Mouse (Mus musculus) megakaryocyte, adult 5-6 weeks (primary cell): ENCODE results near the gene Cecr2. TPM values are rescaled to one million over a fixed set of nuclear protein-coding genes. Genes with fewer than 3 reads are reported as not detected.

Experiments
- ATAC-seq: 2 replicates; pipeline ENCODE4 v1.8.0; 2016; ENCODE audit warnings: mild to moderate bottlenecking, inconsistent platforms; ENCODE audit not compliant: poor library complexity, severe bottlenecking
- total RNA-seq, 2 experiments: library from RNA; stranded (forward) in 1 of 2; stranded (reverse) in 1 of 2; fragments of 153-499, 151-499 nt in 1 of 2; fragments of 221-1000, 200-1000 nt in 1 of 2; gene quantifications; 2 replicates each; pipeline versions ENCODE4 v1.2.3 to v1.2.4; 2015 to 2017

Cecr2 gene
- total RNA-seq, 2 experiments from 2014 or later, result 0.25 to 1.7 TPM

GRCm38 (mm10) chr6:120761151-120761550, 95.0 kb downstream of the Cecr2 start:
- no peak for ATAC-seq

GRCm38 (mm10) chr6:120769972-120770371, 103.8 kb downstream of the Cecr2 start:
- no peak for ATAC-seq

GRCm38 (mm10) chr6:120771366-120771765, 105.2 kb downstream of the Cecr2 start:
- no peak for ATAC-seq

GRCm38 (mm10) chr6:120772025-120772424, 105.9 kb downstream of the Cecr2 start:
- ATAC-seq, result no peak

- no peak for ATAC-seq
Observed at GRCm38 (mm10) chr6:120773149-120773628, 107.0 kb downstream of the Cecr2 start, which contains the start of gene Slc25a18. Gene Slc25a18, plus strand, starts transcription at chr6:120773578.

GRCm38 (mm10) chr6:120773763-120774162, 107.6 kb downstream of the Cecr2 start:
- ATAC-seq, result no peak

GRCm38 (mm10) chr6:120776286-120776685, 110.1 kb downstream of the Cecr2 start:
- ATAC-seq, result no peak

- no peak for ATAC-seq
Observed at GRCm38 (mm10) chr6:120777533-120777932, 111.4 kb downstream of the Cecr2 start.

GRCm38 (mm10) chr6:120778226-120778625, 112.1 kb downstream of the Cecr2 start:
- no peak for ATAC-seq

- ATAC-seq, result no peak
Observed at GRCm38 (mm10) chr6:120782948-120783347, 116.8 kb downstream of the Cecr2 start.

GRCm38 (mm10) chr6:120784351-120784750, 118.2 kb downstream of the Cecr2 start:
- ATAC-seq, result no peak

GRCm38 (mm10) chr6:120788068-120788607, 122.0 kb downstream of the Cecr2 start:
- peak; percentile 74 for ATAC-seq

- ATAC-seq, result no peak
Observed at GRCm38 (mm10) chr6:120788904-120789303, 122.7 kb downstream of the Cecr2 start.

- ATAC-seq, result no peak
Observed at GRCm38 (mm10) chr6:120790153-120790552, 124.0 kb downstream of the Cecr2 start.

GRCm38 (mm10) chr6:120790717-120791116, 124.5 kb downstream of the Cecr2 start:
- ATAC-seq, result no peak

GRCm38 (mm10) chr6:120792947-120793346, 126.8 kb downstream of the Cecr2 start:
- ATAC-seq, result no peak

GRCm38 (mm10) chr6:120795422-120796086, 129.4 kb downstream of the Cecr2 start:
- peak; percentile 25; the same call in 1 of the 2 replicates for ATAC-seq

- no peak for ATAC-seq
Observed at GRCm38 (mm10) chr6:120796111-120796510, 129.9 kb downstream of the Cecr2 start.

- ATAC-seq, result no peak
Observed at GRCm38 (mm10) chr6:120798019-120798418, 131.8 kb downstream of the Cecr2 start.

GRCm38 (mm10) chr6:120798905-120799304, 132.7 kb downstream of the Cecr2 start:
- no peak for ATAC-seq

GRCm38 (mm10) chr6:120799581-120800041, 133.4 kb downstream of the Cecr2 start:
- ATAC-seq, result peak; percentile 33; the same call in 1 of the 2 replicates
